Mouse (Mus musculus) spleen, adult 18-20 months (tissue): Measurements from ENCODE around the gene Nfatc2.

Experiments
- DNase-seq, 2 experiments: peaks; one replicate each; pipeline ENCODE4 v3.0.0; 2022; ENCODE audit warnings: mixed read lengths in 2 of 2

The Nfatc2 gene

DNA sequence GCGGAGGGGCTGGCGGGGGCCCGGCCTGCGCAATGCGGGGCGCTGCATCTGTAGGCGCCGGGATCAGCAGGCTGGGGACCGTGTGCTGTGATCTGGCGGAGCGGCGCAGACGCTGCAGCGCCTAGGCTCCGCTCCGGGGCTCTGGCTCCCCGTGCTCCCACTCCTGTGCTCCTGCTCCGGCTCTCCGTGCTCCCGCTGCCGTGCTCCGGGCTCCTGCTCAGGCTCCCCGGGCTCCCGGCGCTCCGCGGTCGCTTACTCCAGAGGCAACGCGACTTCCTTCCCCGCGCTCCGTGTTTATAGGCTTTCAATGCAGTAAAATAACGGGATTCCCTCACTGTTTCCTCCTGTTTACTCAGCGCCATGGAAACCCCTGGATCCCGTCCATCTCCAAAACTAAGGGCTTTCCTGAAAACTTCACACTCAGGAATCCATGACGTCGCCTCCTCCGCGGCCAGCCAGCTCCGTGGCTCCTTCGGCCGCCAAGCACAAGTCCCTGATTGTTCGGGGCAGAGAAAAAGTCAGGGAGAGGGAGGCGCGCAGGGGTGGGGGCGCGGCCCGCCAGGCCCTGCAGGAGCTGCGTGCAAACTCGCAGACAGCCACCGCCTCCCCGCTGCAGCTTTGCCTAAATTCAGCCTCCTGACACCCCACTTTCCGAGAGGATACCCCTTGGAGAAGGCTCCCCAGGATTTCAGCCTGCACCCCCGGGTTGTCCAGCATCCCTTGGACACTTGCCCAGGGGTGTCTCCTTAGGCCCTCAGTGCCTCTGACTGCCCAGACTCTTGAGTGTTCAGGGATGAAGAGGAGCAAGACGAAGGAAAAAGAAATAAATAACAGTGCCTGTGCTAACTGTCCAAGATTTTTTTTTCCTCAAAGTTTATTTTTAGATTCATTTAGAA lies at the start of gene Nfatc2:
Nfatc2 (minus strand) TSS at position 167 of the 896 bp plus-strand sequence.
- no peak for DNase-seq

DNA sequence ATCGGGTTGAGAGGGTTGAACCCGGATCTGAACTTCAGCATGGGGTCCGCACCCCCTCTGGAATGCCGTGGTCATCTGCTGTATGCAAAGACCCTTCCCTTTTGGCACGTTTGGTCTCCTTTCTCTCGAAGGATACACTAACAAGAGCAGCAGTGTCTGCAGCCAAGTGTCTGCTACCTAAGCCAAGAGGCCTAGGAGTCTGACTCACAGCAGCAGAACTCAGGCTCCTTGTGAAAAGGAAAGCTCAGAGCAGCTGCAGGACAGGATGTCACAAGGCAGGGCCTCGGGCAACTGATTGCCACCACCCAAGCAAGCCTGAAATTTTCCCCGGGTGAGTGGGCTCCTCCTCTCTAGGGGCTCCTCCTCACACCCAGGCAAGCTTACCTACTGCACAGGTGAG lies 46.7 kb upstream of the Nfatc2 start:
- no peak for DNase-seq

DNA sequence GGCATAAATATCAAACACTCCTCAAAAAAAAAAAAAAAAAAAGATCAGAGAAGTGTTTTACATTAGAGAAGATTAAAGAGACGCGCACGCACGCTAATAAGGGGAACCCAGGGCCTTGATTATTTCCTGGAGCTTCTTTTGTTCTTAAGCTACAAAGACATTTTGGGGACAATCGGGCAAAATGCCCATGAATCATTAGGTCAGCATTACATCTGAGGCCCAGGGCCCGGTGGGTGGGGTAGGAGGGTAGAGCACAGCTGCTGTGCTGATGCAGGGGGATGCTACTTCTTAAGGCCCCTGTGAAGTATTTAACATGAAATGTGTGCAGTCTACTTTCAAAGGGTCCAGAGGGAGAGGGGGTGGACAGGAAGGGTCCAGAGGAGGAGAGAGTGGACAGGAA lies 43.4 kb upstream of the Nfatc2 start:
- no peak for DNase-seq

DNA sequence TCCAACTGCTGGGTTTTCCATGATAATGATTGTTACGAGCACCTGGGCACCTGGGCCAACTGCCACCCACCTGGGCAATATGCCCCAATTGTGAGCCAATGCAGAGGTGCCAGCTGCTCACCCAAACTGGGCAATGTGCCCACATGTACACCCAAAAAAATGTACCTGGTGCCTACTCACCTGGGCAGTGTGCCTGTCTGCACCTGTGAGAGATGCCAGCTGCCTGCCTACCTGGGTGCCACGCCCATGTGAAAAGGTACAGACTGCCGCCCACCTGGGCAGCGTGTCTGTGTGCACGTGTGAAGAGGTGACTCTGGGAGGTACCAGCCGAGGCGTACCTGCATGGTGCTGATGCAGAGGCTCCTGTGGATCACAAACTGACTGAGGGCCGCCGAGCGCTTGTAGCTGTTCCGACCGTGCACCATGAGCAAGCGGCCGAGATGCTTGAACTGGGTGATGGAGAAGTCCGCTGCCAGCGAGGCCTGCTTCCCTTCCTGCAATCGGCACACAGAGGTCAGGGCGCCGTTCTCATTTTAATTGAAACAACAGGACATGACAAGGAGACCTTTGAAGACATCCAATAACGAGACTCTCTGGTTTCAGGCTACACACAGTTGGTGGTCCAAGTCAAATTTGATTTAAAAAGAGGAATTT lies 42.2 kb upstream of the Nfatc2 start:
- DNase-seq, result no peak

DNA sequence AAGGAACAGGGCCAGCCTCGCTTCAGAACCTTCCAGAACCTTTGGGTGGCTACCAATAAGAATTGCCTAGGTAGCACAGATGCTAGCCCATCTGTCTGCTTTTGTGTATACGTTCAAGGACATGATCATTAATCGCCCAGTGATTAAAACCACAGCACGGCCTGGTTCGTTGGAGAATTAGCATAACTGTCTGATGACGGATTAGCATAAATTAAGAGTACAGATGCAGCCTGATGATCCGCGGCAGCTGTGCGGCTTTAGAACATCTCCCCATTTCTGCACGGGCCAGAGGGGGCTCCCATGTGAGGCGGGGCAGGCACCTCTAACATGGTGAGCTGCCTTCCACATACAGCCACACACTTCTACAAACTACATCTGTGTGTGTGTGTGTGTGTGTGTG lies 40.7 kb upstream of the Nfatc2 start:
- no peak for DNase-seq

DNA sequence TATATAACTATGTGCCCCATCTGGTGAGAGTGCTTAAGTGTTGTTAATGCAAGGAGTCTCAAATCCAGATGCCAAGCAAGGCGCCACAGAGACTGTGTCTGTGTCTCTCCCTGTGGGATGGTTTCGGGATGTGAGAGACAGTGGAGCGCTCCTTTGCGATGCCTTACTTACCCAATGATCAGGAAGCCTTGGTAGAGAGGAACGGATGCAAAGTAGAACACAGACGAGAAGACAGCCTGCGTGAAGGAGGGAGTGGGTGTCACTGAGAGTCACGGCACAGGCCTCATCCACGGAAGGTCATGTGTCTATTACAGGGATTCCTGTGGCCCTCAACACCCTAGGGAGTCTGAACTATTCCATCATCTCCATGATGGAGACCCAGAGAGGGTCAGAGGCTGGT lies 39.0 kb upstream of the Nfatc2 start:
- no peak for DNase-seq

DNA sequence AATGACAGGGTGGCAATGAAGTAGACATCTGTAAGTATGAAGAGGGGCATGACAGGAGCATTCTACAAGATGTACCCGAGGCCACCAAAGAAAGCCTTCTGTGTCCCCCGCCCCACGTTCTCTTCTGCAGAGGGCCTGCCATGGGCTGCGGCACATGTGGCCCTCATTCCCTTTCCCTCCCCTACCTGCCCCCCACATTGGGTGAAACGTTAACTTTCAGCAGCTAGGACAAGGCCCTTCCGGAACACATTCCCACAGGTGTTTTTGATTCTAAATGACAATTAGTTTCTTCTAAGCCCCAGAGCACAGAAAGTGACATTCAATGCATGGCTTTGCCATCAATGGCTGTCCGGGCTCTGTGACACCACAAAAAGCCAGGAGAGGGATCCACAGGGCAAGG lies 33.4 kb upstream of the Nfatc2 start:
- DNase-seq, result no peak

DNA sequence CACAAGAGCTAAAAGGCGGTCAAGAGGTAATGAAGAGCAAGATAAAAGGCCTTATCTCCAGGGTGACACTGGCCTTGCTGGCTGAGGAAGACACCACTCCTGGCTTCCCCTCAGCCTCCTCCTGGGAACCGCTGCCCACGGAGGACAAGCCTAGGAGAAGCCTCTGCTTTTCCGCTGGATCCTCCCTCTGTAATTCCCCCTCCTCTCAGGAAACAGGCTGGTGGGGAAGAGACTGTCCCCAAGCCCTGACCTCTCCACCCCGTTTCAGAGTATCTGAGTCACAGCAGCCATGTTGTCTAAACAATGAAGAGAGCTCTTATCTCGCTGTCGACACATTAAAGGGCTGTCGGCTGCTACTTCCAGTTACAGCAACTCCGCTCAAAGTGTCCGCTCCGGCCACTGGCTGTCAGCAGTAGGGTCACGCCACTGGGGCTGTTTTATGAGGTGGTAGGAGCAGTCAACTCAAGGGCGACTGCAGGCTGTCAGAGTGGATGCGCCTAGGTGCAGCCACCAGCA lies 31.9 kb upstream of the Nfatc2 start:
- DNase-seq, result no peak

DNA sequence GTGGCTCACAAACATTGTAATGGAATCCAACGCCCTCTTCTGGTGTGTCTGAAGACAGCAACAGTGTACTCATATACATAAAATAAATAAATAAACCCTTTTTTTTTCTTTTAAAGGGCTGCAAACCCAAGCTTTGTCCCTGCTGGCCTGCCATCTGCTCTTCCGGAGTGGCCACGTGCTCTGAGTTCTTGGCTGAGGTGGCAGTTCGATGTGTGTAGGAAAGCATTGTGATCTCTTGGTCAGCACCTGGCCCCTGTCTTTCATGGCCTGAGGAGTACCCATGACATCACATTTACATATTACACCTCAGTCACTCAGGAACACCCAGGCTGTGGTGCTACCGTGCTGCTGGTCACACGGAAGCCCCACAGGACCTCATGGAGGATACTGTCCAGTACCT lies 31.1 kb upstream of the Nfatc2 start:
- DNase-seq, result no peak

DNA sequence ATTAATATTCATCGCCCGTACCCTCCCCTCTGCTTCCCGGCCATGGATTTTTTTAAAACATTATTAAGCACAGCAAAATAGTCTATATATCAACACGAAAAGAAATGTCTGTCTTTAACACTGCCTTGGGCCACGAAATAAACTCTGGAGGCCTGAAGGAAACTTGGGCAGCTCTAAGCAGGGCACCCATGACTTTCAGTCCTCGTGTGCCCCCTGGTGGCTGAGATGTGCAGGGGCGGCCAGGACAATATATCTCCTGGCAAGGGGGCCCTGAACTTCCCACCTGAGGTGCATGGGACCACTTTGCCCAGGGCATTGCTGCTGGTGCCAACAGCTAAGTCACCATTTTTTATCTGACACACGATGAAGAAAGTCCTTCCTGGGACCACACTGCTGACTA lies 27.3 kb upstream of the Nfatc2 start:
- DNase-seq, result peak; percentile 52 to 84

DNA sequence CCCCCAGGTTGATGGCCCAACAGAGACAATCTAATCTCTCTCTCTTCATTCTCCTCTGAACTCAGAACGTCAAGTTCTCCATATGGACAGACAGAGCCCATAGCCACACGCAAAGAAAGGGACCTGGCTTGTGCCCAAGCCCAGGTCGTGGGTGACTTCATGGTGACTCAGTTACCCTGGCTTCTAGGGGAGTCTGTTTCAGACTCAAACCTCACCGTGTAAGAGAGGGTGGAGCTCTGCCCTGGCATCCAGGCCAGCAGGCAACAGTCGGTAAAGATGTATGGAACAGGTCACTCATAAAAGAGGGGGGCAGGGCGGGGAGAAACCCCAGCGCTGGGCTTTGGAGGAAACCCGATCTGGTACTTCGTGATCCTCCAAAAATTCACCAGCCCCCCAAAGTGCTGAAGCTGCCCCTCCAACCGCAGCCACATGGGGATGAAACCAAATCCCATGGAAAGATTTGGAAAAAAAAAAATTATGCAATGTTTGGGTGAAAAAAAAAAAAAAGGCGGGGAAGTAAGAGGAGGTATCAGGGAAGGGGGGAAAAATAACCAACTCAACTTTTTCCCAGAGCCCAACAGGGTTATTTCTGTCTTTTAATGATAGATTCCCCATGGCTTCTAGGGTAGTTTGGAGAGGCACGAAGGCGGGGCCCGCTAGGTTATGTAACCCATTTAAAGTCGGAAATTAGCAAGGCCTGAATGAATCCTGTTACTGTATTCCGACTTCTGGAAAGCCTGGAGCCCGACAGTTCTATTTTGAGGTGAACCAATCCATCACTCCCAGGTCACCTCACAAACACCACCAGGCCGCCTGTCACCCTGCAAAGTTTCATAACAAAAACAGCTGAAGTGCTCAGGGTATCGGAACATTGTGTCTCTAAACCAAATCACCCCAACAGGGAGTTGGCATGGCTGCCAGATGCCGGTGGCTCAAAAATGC lies 26.6 kb upstream of the Nfatc2 start:
- DNase-seq, result no peak

DNA sequence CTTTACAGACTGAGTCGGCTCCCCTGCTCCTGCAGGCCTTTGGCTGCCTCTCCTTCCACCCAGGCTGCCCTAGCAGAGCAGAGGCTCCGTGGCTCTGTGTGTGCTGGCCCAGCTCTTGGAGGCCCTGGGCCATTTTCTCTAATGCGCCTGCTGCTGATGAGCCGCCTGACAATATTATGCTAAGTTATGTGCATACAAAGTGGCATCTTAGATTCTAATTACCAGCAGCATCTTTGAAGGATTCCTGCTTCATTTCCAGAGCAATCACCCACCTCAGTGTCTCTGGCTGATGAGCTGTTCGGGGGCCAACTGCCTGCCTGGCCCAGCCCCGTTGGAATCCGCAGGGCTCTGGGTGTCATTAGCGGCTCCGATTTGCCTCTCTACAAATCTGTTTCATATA lies 24.9 kb upstream of the Nfatc2 start:
- no peak for DNase-seq

DNA sequence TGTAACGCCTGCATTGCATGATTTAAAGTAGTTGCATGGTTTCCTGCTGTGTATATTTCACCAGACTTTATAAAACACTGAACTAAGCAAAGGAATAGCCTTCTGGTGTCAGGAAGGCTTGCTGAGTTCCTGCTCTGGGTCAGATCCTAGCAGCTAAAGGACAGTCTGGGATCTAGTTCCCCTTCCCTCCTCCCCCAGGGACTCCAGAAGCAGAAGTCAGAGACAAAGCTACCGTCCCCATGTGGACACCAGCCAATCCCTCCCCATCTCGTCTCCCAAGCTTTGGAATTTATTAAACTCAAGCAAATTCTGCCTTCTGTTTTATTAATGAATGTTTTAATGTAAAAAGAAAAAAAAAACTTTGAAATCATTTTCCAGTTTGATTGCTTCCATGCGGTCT lies 23.6 kb upstream of the Nfatc2 start:
- DNase-seq, result no peak

DNA sequence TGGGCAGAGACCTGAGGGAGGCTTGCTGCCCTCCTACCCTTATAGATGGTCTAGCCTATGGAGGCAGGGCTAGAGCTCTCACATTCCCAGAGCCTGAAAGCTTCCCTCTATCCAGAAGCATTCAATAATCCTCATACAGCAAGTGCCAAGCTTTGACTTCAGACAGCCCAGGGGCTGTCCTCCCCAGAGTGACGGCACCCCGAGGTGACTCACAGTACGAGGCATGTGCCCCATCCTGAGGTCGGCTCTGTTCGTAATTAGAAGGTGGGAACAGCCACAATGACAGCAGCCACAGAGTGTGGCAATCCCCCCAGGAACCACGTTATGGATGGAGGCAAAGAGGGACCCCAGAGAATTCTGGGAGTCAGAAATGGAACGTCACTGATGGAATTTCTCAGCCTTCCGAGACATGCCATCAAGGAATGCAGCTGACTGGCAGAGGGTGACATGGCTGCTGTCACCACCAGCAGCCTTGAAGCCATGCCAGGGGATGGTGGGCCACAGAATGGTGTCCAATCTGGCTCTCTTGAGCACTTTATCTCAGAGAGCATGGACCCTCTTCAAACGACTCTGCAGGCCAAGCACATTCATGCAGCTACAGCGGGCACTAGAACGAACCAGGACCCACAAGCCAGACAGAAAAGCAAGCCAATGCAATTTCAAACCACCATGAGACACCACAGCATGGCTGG lies 19.8 kb upstream of the Nfatc2 start:
- DNase-seq, result no peak

DNA sequence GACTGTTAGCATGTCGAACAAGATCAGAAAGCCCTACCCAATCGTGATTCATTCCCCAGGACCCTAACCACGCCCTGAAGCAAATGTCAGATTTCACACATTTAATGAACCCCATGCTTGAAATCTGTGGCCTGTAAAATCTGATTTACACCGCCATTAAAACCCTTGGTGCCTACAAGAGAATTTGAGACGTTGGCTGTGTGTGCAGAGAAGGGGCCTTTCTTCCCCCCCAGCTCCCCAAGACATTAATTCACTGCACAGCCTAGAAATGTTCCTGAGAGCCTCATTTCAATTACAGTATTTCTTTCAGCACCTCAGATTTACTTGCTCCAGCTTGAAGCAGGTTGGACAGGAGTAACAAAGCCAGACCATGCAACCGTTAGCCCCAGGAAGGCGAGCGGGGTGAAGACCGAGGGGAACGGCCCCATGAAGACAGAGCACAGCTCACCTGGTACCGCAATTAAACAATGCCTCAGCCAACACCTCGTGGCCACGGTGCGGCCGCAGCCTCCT lies 16.8 kb upstream of the Nfatc2 start:
- DNase-seq, result no peak

DNA sequence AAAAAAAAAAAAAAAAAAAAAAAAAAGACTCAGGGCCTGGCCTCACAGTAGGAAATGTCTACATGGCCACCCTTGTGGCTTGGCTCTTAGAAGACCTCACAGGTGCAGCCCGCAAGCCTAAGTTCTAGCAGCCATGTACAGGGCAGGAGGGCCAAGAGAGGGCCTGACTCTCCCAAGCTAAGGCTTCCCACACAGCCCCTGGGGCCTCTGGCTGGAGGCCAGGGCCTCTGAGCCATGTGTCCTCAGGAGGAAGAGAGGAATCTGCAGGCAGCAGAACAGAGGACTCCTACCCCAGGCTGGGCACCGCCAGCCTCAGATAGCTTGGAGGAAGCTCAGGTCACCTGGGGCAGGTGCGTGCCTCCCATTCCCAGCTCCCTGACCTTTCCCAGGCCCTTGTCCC lies 13.7 kb upstream of the Nfatc2 start:
- DNase-seq, result no peak

DNA sequence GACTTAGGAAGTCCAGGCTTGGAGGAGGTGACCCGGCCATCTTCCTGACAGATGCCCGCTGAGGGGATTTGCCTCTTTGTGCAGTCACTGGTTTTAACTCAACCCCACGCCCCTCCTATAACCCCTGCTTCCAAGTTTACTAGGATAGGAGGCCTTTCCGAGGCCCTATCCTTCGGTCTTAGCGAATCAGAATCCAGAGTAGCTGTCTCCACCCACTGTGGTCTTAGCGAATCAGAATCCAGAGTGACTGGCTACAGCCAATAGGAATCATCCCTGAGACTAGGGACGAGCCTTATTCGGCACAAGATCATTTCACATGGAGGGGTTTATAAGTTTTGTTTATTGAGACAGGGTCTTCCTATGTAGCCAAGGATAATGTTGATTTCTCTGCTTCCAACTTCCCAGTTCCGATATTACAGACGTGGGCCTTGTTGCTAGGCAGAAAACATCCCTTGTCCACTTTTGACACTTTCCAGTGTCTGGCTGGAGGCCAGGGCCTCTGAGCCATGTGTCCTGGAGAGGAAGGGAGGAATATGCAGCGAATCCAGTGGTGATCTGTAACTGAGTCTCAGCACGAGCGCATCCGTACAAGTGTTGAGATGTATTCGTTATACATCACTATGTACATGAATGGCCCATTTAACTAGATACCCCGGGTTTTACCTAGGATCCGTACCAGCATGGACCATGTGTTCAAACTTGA lies 12.9 kb upstream of the Nfatc2 start:
- no peak for DNase-seq

DNA sequence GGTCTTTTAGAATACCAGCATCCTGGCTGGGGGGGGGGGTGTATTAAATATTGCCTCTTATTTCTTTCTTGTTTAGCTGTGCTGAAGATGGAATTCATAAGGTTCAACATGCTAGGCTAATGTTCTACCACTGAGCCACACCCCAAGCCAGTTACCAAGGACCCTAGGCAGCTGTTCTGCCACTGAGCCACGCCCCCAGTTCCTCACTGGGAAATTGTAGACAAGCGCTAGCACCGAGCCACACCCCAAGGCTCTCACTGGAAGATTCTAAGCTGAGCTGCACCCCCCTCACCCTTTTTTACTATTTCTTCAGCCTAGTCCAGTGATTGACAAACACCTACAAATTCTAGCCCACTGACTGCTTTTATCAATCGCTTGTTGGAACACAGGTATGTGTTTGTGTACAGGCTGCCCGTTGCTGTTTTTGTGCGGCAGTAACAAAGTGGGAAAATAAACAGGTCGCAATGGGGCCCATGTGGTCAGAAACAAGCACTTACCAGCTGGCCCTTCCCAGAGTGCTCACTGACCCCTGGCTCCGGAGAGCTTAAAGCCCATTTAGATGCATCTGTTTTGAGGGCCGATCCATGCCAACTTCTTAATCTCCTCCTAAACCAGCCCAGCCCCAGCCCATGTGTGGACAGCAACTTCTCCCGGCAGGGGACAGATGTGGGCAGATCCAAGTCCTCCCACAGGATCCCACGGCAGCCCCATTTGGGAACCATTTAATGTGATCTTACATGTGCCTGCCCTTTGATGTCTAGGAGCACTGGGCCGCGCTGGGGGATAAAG lies 11.8 kb upstream of the Nfatc2 start:
- DNase-seq, result no peak

DNA sequence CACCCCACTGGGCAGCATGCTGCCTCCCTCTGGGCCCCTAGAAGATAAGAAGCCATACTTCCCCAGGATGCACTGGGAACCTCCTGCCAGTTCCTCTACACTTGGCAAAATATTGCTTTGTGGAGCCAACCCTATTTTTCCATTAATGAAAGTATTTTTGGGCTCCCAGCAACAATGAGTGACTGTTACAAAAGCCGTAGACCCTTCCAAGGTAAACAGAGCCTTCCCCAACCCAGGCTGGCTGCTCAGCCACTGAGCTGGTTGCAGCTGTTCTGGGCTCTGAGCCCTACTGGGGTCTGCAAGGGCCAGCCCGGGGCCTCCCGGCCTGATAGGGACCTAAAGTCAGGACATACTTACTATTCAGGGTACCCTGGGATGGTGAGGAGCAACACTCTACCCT lies 9.5 kb upstream of the Nfatc2 start:
- DNase-seq, result no peak

DNA sequence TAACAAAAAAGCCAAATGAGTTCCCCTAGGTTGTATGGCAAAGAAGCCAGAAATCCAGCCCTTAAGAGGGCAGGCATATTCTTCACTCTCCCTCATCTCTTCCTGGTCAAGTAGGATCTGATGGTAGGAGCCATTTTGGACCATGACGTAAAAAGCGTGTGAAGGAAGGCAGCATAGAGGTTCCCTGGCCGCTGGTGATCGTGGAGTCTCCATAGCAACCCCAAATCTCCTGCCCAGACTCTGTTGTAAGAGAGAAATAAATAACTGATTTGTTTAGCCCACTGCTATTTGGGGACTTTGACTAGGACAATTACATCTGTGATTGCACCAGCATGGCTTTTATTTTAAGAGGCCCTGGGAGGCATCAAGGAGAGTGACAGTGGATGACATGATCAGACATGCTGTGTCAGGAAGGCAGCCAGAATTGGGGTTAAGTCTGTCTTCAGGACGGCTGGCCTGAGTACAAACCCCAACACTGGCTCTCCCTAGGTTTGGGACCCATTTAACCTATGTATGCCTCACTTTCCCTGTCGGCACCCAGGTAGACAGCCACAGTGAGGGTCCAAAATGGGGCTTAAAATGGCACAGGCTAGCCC lies 8.3 kb upstream of the Nfatc2 start:
- no peak for DNase-seq
